Mouse (Mus musculus): ENCODE measurements at regions not wholly inside any gene's neighbourhood (a gene's known extent, or its start where the extent isn't known, plus 50 kb on each side); places are given as distances from the start of the nearest gene placed in this dataset.

DNA sequence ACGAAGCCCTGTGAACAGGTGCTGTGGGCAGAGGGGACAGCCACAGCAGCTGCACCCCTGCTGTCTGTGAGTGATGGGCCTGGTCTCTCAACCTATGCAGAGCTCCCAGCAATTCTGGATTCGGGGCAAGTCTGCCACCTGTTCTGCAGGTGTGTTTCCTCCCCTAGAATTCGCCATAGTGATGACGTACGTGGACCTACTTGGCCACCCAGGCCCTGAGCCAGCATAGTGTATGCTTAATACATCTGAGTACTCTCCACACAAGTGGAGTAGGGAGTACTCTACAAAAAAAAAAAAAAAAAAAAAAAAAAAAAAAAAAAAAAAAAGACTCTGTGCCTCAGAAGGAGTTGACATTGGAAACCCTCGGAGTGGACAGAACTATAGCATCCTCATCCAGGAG is 87.3 kb upstream of the Mgmt start:
- TF ChIP-seq MYOD1 (IDR thresholded peaks at IDR 0.05; ENCODE audit: control insufficient read depth in 1 of 3, insufficient read length in 2 of 3, low read depth in 2 of 3) (no peak), SRF (IDR thresholded peaks at IDR 0.05; ENCODE audit: control insufficient read depth, insufficient read length, low read depth) (no peak), POLR2AphosphoS2 (IDR thresholded peaks at IDR 0.05; ENCODE audit: insufficient read length, low read depth) (no peak), POLR2A (IDR thresholded peaks at IDR 0.05; ENCODE audit: insufficient read length, low read depth) (no peak), CEBPB (IDR thresholded peaks at IDR 0.05; ENCODE audit: insufficient read depth, poor library complexity, severe bottlenecking) (no peak), MYOG (IDR thresholded peaks at IDR 0.05; ENCODE audit: control insufficient read depth in 1 of 3, insufficient read depth in 1 of 3, insufficient read length in 2 of 3, low read depth in 2 of 3) (no peak), TCF3 (IDR thresholded peaks at IDR 0.05; ENCODE audit: insufficient read length, low read depth) (no peak), MAX (IDR thresholded peaks at IDR 0.05; ENCODE audit: low read depth) (no peak), TCF12 (IDR thresholded peaks at IDR 0.05; ENCODE audit: insufficient read depth, poor library complexity, severe bottlenecking) (no peak), USF1 (IDR thresholded peaks at IDR 0.05; ENCODE audit: low read depth) (no peak), E2F4 (IDR thresholded peaks at IDR 0.05; ENCODE audit: insufficient read depth) (no peak), REST (IDR thresholded peaks at IDR 0.05; ENCODE audit: insufficient read depth, insufficient read length) (no peak)
- no peak overlapping the region for H3K4me2 ChIP-seq (ENCODE audit: low read depth)
- no peak overlapping the region for H3ac ChIP-seq (ENCODE audit: control insufficient read depth, insufficient read length)
- H3K79me2 ChIP-seq (ENCODE audit: control insufficient read depth, insufficient read depth), result no peaks in the 10 kb centered on the region
- H3K27me3 ChIP-seq (ENCODE audit: control insufficient read depth, insufficient read depth, insufficient read length), result no peaks in the 10 kb centered on the region
- no peak overlapping the region for H3K4me3 ChIP-seq
- H3K36me3 ChIP-seq (ENCODE audit: control insufficient read depth, insufficient read depth), result no peaks in the 10 kb centered on the region

DNA sequence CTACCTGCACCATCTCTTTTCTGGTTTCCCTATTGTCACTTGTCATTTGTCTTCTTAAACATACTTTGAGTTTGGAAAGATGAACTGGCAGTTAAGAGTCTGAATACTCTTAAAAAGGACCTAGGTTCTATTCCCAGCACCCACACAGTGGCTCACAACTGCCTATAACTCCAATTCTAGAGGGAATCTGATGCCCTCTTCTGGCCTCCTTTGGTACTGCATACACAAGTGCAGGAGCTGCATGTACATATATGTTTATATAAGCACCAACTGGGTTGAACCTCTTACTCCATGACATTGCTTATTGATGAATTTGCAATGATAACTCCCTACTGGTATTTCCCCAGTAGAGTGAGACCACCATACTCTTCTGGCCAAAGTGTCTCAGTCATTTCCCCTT is 86.4 kb upstream of the Mgmt start:
- Histone ChIP-seq H3ac (ENCODE audit: control insufficient read depth, insufficient read length) (no peak overlapping the region), H3K79me2 (ENCODE audit: control insufficient read depth, insufficient read depth) (no peaks in the 10 kb centered on the region), H3K4me2 (ENCODE audit: low read depth) (no peak overlapping the region), H3K27me3 (ENCODE audit: control insufficient read depth, insufficient read depth, insufficient read length) (no peaks in the 10 kb centered on the region), H3K4me3 (no peak overlapping the region), H3K36me3 (ENCODE audit: control insufficient read depth, insufficient read depth) (no peaks in the 10 kb centered on the region)
- TF ChIP-seq CEBPB (IDR thresholded peaks at IDR 0.05; ENCODE audit: insufficient read depth, poor library complexity, severe bottlenecking), result no peak
- no peak for TF ChIP-seq POLR2A (IDR thresholded peaks at IDR 0.05; ENCODE audit: insufficient read length, low read depth)
- TF ChIP-seq MAX (IDR thresholded peaks at IDR 0.05; ENCODE audit: low read depth), result no peak
- TF ChIP-seq POLR2AphosphoS2 (IDR thresholded peaks at IDR 0.05; ENCODE audit: insufficient read length, low read depth), result no peak
- TF ChIP-seq REST (IDR thresholded peaks at IDR 0.05; ENCODE audit: insufficient read depth, insufficient read length), result no peak
- no peak for TF ChIP-seq MYOD1 (IDR thresholded peaks at IDR 0.05; ENCODE audit: control insufficient read depth in 1 of 3, insufficient read length in 2 of 3, low read depth in 2 of 3)
- TF ChIP-seq MYOG (IDR thresholded peaks at IDR 0.05; ENCODE audit: control insufficient read depth in 1 of 3, insufficient read depth in 1 of 3, insufficient read length in 2 of 3, low read depth in 2 of 3), result no peak
- no peak for TF ChIP-seq TCF12 (IDR thresholded peaks at IDR 0.05; ENCODE audit: insufficient read depth, poor library complexity, severe bottlenecking)
- no peak for TF ChIP-seq TCF3 (IDR thresholded peaks at IDR 0.05; ENCODE audit: insufficient read length, low read depth)
- no peak for TF ChIP-seq E2F4 (IDR thresholded peaks at IDR 0.05; ENCODE audit: insufficient read depth)
- TF ChIP-seq USF1 (IDR thresholded peaks at IDR 0.05; ENCODE audit: low read depth), result no peak
- TF ChIP-seq SRF (IDR thresholded peaks at IDR 0.05; ENCODE audit: control insufficient read depth, insufficient read length, low read depth), result no peak

DNA sequence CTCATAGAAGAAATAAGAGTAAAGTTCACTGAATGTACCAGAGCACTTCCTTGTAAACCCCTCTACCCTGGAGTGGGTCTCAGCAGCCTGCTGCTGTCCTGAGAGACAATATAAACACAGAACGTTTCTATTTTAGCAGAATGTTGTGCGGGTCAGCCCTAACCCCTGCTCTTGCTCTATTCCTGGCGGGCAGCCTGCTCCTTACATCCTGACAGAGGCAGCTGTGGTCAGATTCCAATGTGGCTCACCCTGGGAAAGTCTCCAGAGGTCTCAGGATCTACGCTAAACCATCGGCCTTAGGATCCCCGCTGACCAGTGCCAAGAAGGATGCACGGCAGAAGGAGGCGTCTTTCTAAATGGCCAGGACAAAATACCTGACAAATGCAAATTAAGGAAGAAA is 84.8 kb upstream of the Mgmt start:
- H3K27me3 ChIP-seq (ENCODE audit: control insufficient read depth, insufficient read depth, insufficient read length), result no peaks in the 10 kb centered on the region
- H3K4me2 ChIP-seq (ENCODE audit: low read depth), result no peak overlapping the region
- no peaks in the 10 kb centered on the region for H3K36me3 ChIP-seq (ENCODE audit: control insufficient read depth, insufficient read depth)
- no peak overlapping the region for H3K4me3 ChIP-seq
- H3K79me2 ChIP-seq (ENCODE audit: control insufficient read depth, insufficient read depth), result no peaks in the 10 kb centered on the region
- H3ac ChIP-seq (ENCODE audit: control insufficient read depth, insufficient read length), result no peak overlapping the region
- no peak for TF ChIP-seq MYOG (IDR thresholded peaks at IDR 0.05; ENCODE audit: control insufficient read depth in 1 of 3, insufficient read depth in 1 of 3, insufficient read length in 2 of 3, low read depth in 2 of 3)
- TF ChIP-seq MYOD1 (IDR thresholded peaks at IDR 0.05; ENCODE audit: control insufficient read depth in 1 of 3, insufficient read length in 2 of 3, low read depth in 2 of 3), result no peak
- TF ChIP-seq POLR2AphosphoS2 (IDR thresholded peaks at IDR 0.05; ENCODE audit: insufficient read length, low read depth), result no peak
- no peak for TF ChIP-seq CEBPB (IDR thresholded peaks at IDR 0.05; ENCODE audit: insufficient read depth, poor library complexity, severe bottlenecking)
- no peak for TF ChIP-seq SRF (IDR thresholded peaks at IDR 0.05; ENCODE audit: control insufficient read depth, insufficient read length, low read depth)
- TF ChIP-seq USF1 (IDR thresholded peaks at IDR 0.05; ENCODE audit: low read depth), result no peak
- TF ChIP-seq POLR2A (IDR thresholded peaks at IDR 0.05; ENCODE audit: insufficient read length, low read depth), result no peak

DNA sequence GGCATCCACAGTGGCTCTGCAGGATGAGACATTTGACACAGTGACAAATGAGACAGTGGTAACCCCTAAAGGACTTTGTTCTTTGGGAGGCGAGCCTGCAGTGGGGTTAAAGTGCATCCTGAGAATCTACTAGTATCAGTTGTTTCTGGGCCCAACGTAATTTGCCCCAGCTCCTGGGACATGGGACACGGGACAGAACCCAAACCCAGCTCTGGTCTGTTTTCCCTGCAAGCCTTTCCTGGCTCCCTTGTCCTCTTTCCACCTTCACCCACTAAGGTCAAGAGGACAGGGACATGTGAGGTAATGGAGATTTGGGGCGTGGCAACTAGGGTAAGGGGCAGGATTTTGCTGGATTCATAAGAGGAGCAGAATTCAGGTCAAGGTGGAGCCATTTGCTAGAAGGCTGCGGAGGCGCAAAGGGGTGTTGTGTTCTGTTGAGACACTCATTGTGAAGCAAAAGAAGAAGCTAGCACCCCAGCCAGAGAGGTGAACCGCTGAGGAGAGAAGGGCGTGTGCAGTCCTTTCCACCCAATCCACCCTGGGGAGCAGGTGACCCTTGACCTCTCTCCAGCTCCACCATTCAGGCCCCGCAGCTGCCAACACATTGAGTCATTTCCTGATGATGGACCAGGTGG is 80.6 kb upstream of the Mgmt start:
- Histone ChIP-seq H3K36me3 (ENCODE audit: control insufficient read depth, insufficient read depth) (no peaks in the 10 kb centered on the region), H3K27me3 (ENCODE audit: control insufficient read depth, insufficient read depth, insufficient read length) (no peaks in the 10 kb centered on the region), H3ac (ENCODE audit: control insufficient read depth, insufficient read length) (no peak overlapping the region), H3K4me3 (no peak overlapping the region), H3K4me2 (ENCODE audit: low read depth) (no peak overlapping the region), H3K79me2 (ENCODE audit: control insufficient read depth, insufficient read depth) (no peaks in the 10 kb centered on the region)
- TF ChIP-seq TCF12 (IDR thresholded peaks at IDR 0.05; ENCODE audit: insufficient read depth, poor library complexity, severe bottlenecking), result no peak

DNA sequence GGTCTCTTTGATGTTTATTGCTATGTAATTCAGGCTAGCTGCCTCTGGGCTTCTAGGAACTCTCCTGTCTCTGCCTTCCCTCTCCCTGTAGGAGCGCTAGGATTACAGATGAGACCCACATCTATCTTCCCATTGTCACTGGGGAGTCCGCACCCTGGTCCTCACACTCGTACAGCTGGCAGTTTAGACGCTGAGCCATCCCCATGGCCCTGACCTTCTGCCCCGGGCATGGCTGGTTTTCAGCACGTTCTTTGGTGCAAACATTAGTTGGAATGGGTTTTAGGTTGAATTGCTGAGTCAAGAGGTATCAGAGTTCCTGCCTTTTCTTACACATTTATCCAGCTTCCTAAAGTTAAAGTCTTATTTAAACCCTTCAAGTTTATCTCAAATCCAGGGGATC is 79.7 kb upstream of the Mgmt start:
- no peak for TF ChIP-seq POLR2A (IDR thresholded peaks at IDR 0.05; ENCODE audit: insufficient read length, low read depth)
- TF ChIP-seq E2F4 (IDR thresholded peaks at IDR 0.05; ENCODE audit: insufficient read depth), result no peak
- no peak for TF ChIP-seq REST (IDR thresholded peaks at IDR 0.05; ENCODE audit: insufficient read depth, insufficient read length)
- TF ChIP-seq MYOG (IDR thresholded peaks at IDR 0.05; ENCODE audit: control insufficient read depth in 1 of 3, insufficient read depth in 1 of 3, insufficient read length in 2 of 3, low read depth in 2 of 3), result no peak
- TF ChIP-seq MAX (IDR thresholded peaks at IDR 0.05; ENCODE audit: low read depth), result no peak
- no peak for TF ChIP-seq SRF (IDR thresholded peaks at IDR 0.05; ENCODE audit: control insufficient read depth, insufficient read length, low read depth)
- TF ChIP-seq TCF3 (IDR thresholded peaks at IDR 0.05; ENCODE audit: insufficient read length, low read depth), result no peak
- no peak for TF ChIP-seq TCF12 (IDR thresholded peaks at IDR 0.05; ENCODE audit: insufficient read depth, poor library complexity, severe bottlenecking)
- TF ChIP-seq POLR2AphosphoS2 (IDR thresholded peaks at IDR 0.05; ENCODE audit: insufficient read length, low read depth), result no peak
- TF ChIP-seq CEBPB (IDR thresholded peaks at IDR 0.05; ENCODE audit: insufficient read depth, poor library complexity, severe bottlenecking), result no peak
- no peak for TF ChIP-seq USF1 (IDR thresholded peaks at IDR 0.05; ENCODE audit: low read depth)
- TF ChIP-seq MYOD1 (IDR thresholded peaks at IDR 0.05; ENCODE audit: control insufficient read depth in 1 of 3, insufficient read length in 2 of 3, low read depth in 2 of 3), result no peak
- H3K36me3 ChIP-seq (ENCODE audit: control insufficient read depth, insufficient read depth), result no peaks in the 10 kb centered on the region

More for the DNA sequence above, 79.7 kb upstream of the Mgmt start:
- Histone ChIP-seq H3K79me2 (ENCODE audit: control insufficient read depth, insufficient read depth) (no peaks in the 10 kb centered on the region), H3K27me3 (ENCODE audit: control insufficient read depth, insufficient read depth, insufficient read length) (no peaks in the 10 kb centered on the region), H3K4me3 (no peak overlapping the region), H3ac (ENCODE audit: control insufficient read depth, insufficient read length) (no peak overlapping the region), H3K4me2 (ENCODE audit: low read depth) (no peak overlapping the region)

Data from myocyte (in vitro differentiated cells).